Mouse (Mus musculus) embryonic facial prominence, embryonic 14.5 days (tissue): ENCODE measurements around the gene Srgap3. TPM values are rescaled to one million over a fixed set of nuclear protein-coding genes. Genes with fewer than 3 reads are reported as not detected.

ENCODE experiments used
- ATAC-seq: fragments of 200-750 bp; cut with Nextera tagmentation; 2 replicates; pipeline ENCODE4 v1.8.0; 2017; ENCODE audit warnings: low read depth, moderate number of reproducible peaks, moderate TSS enrichment
- DNase-seq: peaks from one replicate; pipeline ENCODE4 v3.0.0-alpha.2; 2015; ENCODE audit warnings: low spot score
- H3K27ac ChIP-seq: fragments of 300-500 bp; sonication (generic); replicated peaks from 2 replicates; pipeline ENCODE4 v1.5.1; 2014; ENCODE audit warnings: low read depth, mild to moderate bottlenecking, low read length, moderate library complexity
- H3K27me3 ChIP-seq: fragments of 300-500 bp; sonication (generic); replicated peaks from 2 replicates; pipeline ENCODE4 v1.6.1; 2014; ENCODE audit warnings: low read length; ENCODE audit not compliant: control insufficient read depth, insufficient read depth
- H3K36me3 ChIP-seq: fragments of 300-500 bp; sonication (generic); 2 replicates; pipeline ENCODE4 v1.6.1; 2014; ENCODE audit warnings: low read length, mixed read lengths; ENCODE audit not compliant: control insufficient read depth, insufficient read depth
- H3K4me1 ChIP-seq: fragments of 300-500 bp; sonication (generic); 2 replicates; pipeline ENCODE4 v1.6.1; 2014; ENCODE audit warnings: antibody characterized with exemption, low read length; ENCODE audit not compliant: control insufficient read depth, insufficient read depth
- H3K4me2 ChIP-seq: fragments of 300-500 bp; sonication (generic); 2 replicates; pipeline ENCODE4 v1.6.1; 2014; ENCODE audit warnings: low read depth, mild to moderate bottlenecking, low read length, moderate library complexity, mixed read lengths
- H3K4me3 ChIP-seq: fragments of 300-500 bp; sonication (generic); 2 replicates; pipeline ENCODE4 v1.5.1; 2014; ENCODE audit warnings: low read depth, mild to moderate bottlenecking, low read length
- H3K9ac ChIP-seq: fragments of 300-500 bp; sonication (generic); 2 replicates; pipeline ENCODE4 v1.6.1; 2014; ENCODE audit warnings: low read depth, mild to moderate bottlenecking, low read length, moderate library complexity, mixed read lengths
- H3K9me3 ChIP-seq: fragments of 300-500 bp; sonication (generic); 2 replicates; pipeline ENCODE4 v1.6.1; 2016; ENCODE audit warnings: low read length; ENCODE audit not compliant: control insufficient read depth
- WGBS: fragments of 180-500 bp; shearing (Covaris S2); extraction: QIAGEN DNeasy Blood & Tissue Kit; methylation state at CpG from one replicate; pipeline ENCODE4 v1.1.7; 2014; 5-methylcytosine and 5-hydroxymethylcytosine counted together
- polyA plus RNA-seq: library from polyadenylated mRNA; unstranded; fragments of >200 nt; fragmentation: Nextera tagmentation; extraction: Ambion mirVana; gene quantifications from 2 replicates; pipeline ENCODE4 v1.2.1, GENCODE M21; 2014

Srgap3 gene
- polyA plus RNA-seq, 1 experiment from 2014 or later, result 8.4 TPM

DNA sequence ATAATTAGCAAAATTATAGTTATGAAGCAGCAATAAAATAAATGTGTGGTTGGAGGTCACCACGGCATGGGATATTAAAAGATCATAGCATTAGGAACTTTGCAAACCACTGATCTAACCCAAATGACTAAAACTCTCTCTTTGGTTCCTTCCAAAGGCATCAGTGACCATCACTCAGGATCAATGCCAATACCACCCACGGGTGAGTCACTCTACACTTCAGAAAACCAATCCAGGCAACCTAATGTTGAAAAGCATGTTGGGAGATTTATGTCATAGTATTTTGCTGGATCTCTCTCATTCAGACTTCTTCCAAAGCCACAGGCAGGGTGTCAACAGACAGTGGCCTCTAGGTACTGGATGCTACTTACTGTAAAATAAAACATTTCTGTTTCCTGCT lies 176.1 kb downstream of the Srgap3 start:
- DNase-seq (no peak), ATAC-seq (no peak)
- Histone ChIP-seq H3K4me3 (no peak overlapping the region), H3K36me3 (peaks cover 32% of the 10 kb centered on the region; the same call in 1 of the 2 replicates), H3K4me2 (no peak overlapping the region), H3K27ac (no peak overlapping the region), H3K9ac (no peak overlapping the region), H3K27me3 (no peaks in the 10 kb centered on the region), H3K9me3 (no peaks in the 10 kb centered on the region), H3K4me1 (no peaks in the 10 kb centered on the region)
- WGBS, result 88% methylated on average over 2 of the region's 2 CpGs

DNA sequence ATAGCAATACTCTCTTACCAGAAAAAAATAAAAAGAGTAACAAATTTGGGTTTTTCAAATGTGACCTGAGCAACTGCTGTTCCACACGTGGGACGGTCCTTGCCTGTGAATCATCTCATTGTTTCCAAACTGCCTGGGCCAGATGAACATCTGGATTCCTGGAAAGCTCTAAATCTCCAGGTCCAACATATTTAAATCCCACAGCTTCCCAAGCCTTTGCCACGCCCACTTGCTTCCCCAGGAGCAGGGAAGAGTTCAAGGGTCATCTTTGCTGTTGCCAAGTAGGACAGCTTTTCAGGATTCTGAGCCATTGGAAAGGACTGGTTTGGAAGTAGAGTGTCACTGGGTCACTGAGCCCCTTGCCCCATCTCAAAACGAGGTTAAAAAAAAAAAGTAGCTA lies 188.5 kb downstream of the Srgap3 start:
- 19% methylated on average over 4 of the region's 4 CpGs for WGBS
- Histone ChIP-seq H3K4me3 (no peak overlapping the region), H3K9me3 (no peaks in the 10 kb centered on the region), H3K27me3 (no peaks in the 10 kb centered on the region), H3K4me1 (peaks cover 15% of the 10 kb centered on the region), H3K27ac (no peak overlapping the region), H3K4me2 (no peak overlapping the region), H3K36me3 (peaks cover 13% of the 10 kb centered on the region; the same call in 1 of the 2 replicates), H3K9ac (no peak overlapping the region)
- no peak for ATAC-seq
- DNase-seq, result peak; percentile 57

- WGBS, result 30% methylated on average over 4 of the region's 4 CpGs
- peak; percentile 52 for DNase-seq
- peak overlapping the region; percentile 39; the same call in 1 of the 2 replicates for H3K27ac ChIP-seq
Observed at GRCm38 (mm10) chr6:112756866-112757265, 190.2 kb downstream of the Srgap3 start.

DNA sequence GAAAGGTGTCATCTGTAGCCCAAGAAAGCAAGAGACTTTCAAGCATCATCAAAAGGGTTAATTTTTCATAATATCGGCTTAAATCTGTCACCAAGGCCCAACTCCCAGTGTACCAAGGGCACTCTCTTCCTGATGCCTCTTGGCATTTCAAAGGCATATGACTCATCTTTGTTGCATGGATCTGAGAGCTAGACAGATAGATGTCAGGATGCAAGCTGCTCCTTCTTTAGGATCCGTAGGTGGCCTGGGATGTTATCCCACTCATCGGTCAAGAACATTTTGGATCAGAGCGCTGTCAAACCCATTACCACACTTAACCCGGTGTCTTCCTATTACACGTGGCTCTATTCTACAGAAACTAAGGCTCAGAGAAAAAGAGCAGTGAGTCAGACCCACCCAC lies 192.1 kb downstream of the Srgap3 start:
- peaks cover 15% of the 10 kb centered on the region for H3K4me1 ChIP-seq
- H3K9ac ChIP-seq, result no peak overlapping the region
- 93% methylated on average over 6 of the region's 6 CpGs for WGBS
- 0 out of 2 replicates have a peak, but pooled peaks cover 4% of the 10 kb centered on the region for H3K36me3 ChIP-seq
- no peaks in the 10 kb centered on the region for H3K27me3 ChIP-seq
- DNase-seq (no peak), ATAC-seq (no peak)
- no peaks in the 10 kb centered on the region for H3K9me3 ChIP-seq
- H3K4me3 ChIP-seq, result no peak overlapping the region
- no peak overlapping the region for H3K4me2 ChIP-seq
- no peak overlapping the region for H3K27ac ChIP-seq

More at GRCm38 (mm10) chr6:112756866-112757265, 190.2 kb downstream of the Srgap3 start:
- H3K4me2 ChIP-seq, result no peak overlapping the region
- H3K9me3 ChIP-seq, result no peaks in the 10 kb centered on the region
- H3K4me3 ChIP-seq, result no peak overlapping the region
- no peak overlapping the region for H3K9ac ChIP-seq
- H3K4me1 ChIP-seq, result peaks cover 15% of the 10 kb centered on the region
- no peaks in the 10 kb centered on the region for H3K27me3 ChIP-seq
- ATAC-seq, result 0 out of 2 replicates have a peak, but pooled peaks have one; percentile 30
- peaks cover 6% of the 10 kb centered on the region; the same call in 1 of the 2 replicates for H3K36me3 ChIP-seq

- DNase-seq, result no peak
- WGBS, result 93% methylated on average over 3 of the region's 3 CpGs
- no peak for ATAC-seq
- no peak overlapping the region for H3K4me2 ChIP-seq
- H3K4me3 ChIP-seq, result no peak overlapping the region
- no peak overlapping the region for H3K27ac ChIP-seq
- H3K9me3 ChIP-seq, result no peaks in the 10 kb centered on the region
- no peak overlapping the region for H3K9ac ChIP-seq
- H3K4me1 ChIP-seq, result peaks cover 12% of the 10 kb centered on the region
- no peaks in the 10 kb centered on the region for H3K27me3 ChIP-seq
- 0 out of 2 replicates have a peak, but pooled peaks cover 4% of the 10 kb centered on the region for H3K36me3 ChIP-seq
Observed at GRCm38 (mm10) chr6:112752517-112752916, 194.5 kb downstream of the Srgap3 start.

DNA sequence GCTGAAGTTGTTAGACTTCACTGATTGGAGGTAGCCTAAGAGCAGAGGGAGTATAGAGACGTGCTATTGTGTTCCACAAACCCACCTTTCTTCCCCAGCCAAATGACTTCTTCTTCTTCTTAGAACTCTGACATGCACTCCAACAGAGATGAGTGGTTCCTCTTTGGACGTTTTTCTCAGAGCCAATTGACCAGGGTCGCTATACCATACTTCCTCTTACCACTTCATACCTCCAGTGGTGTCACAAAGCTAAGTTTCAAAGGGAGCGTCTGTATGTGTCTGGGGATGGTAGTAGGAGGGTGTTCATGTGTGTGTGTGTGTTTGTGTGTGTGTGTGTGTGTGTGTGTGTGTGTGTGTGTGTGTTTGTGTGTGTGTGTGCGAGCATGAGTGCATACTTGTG lies 195.1 kb downstream of the Srgap3 start:
- DNase-seq (no peak), ATAC-seq (no peak)
- Histone ChIP-seq H3K36me3 (0 out of 2 replicates have a peak, but pooled peaks cover 4% of the 10 kb centered on the region), H3K4me2 (no peak overlapping the region), H3K4me3 (no peak overlapping the region), H3K27me3 (no peaks in the 10 kb centered on the region), H3K9ac (no peak overlapping the region), H3K4me1 (peaks cover 9% of the 10 kb centered on the region), H3K9me3 (no peaks in the 10 kb centered on the region), H3K27ac (no peak overlapping the region)
- 74% methylated on average over 5 of the region's 5 CpGs for WGBS

GRCm38 (mm10) chr6:112742297-112742696 lies 204.8 kb downstream of the Srgap3 start:
- ATAC-seq (no peak), DNase-seq (no peak)
- WGBS, result 86% methylated on average over 2 of the region's 2 CpGs
- Histone ChIP-seq H3K36me3 (peaks cover 16% of the 10 kb centered on the region; the same call in 1 of the 2 replicates), H3K4me2 (no peak overlapping the region), H3K27me3 (no peaks in the 10 kb centered on the region), H3K4me1 (no peaks in the 10 kb centered on the region), H3K9ac (no peak overlapping the region), H3K9me3 (no peaks in the 10 kb centered on the region), H3K27ac (no peak overlapping the region), H3K4me3 (no peak overlapping the region)

DNA sequence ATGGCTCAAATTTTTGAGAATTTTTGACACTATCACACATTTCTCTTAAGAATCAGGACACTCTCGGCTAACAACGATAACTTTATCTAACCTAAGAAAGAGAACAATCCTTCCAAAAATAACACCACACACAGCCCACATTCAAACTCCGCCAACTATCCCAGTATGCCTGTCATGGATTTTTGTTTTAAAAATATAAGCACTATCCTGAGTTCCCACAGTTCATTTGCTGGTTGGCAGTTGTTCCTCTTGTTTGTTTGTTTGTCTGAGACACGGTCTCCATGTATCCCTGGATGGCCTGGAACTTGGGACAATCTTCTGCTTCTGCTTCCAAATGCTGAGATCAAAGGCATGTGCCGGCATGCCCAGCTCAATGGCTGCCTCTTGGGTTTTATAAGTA lies 205.3 kb downstream of the Srgap3 start:
- WGBS, result 82% methylated on average over 5 of the region's 5 CpGs
- no peak overlapping the region for H3K4me2 ChIP-seq
- H3K27me3 ChIP-seq, result no peaks in the 10 kb centered on the region
- no peaks in the 10 kb centered on the region for H3K9me3 ChIP-seq
- ATAC-seq (no peak), DNase-seq (no peak)
- H3K4me1 ChIP-seq, result no peaks in the 10 kb centered on the region
- H3K4me3 ChIP-seq, result no peak overlapping the region
- no peak overlapping the region for H3K27ac ChIP-seq
- no peak overlapping the region for H3K9ac ChIP-seq
- peaks cover 16% of the 10 kb centered on the region; the same call in 1 of the 2 replicates for H3K36me3 ChIP-seq

DNA sequence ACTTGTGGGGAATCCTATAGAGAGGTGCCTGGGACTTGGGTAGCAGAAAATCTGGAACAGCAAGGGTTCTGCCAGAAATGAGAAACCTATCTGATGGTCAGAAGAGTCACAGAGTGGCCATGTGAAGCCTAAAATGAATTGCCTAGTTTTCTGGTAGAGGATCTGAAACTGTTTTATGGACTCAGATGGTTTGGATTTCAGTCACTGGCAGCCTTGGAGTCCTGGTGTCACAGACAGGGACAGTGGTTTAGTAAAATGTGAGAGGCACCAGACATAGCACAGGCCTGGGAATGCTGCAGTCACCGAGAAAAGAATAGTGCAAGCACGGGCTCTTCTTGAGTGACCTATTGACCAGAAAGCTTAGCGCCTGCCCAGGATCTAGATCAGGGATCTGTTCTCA lies 207.4 kb downstream of the Srgap3 start:
- WGBS, result 96% methylated on average over 3 of the region's 3 CpGs

More for the DNA sequence above, 207.4 kb downstream of the Srgap3 start:
- Histone ChIP-seq H3K9ac (no peak overlapping the region), H3K27me3 (no peaks in the 10 kb centered on the region), H3K27ac (no peak overlapping the region), H3K9me3 (no peaks in the 10 kb centered on the region), H3K4me1 (no peaks in the 10 kb centered on the region), H3K4me3 (no peak overlapping the region), H3K4me2 (no peak overlapping the region), H3K36me3 (peaks cover 30% of the 10 kb centered on the region; the same call in 1 of the 2 replicates)
- DNase-seq (no peak), ATAC-seq (no peak)
